Mouse (Mus musculus) CH12.LX (cell line): ENCODE data around the gene Sowaha.

ENCODE experiments used
- CTCF ChIP-seq, 2 experiments: IDR thresholded peaks in 1 of 2; conservative IDR thresholded peaks in 1 of 2; 2 replicates each; pipeline ENCODE4 v1.5.1; 2011 to 2012; ENCODE audit warnings: low read depth in 2 of 2, low read length in 2 of 2, improper control_type of control experiment in 1 of 2, inconsistent platforms in 1 of 2, mild to moderate bottlenecking in 1 of 2, moderate library complexity in 1 of 2
- MAX ChIP-seq: IDR thresholded peaks from 2 replicates; pipeline ENCODE4 v1.6.1; 2011; ENCODE audit warnings: low read length, improper control_type of control experiment

GRCm38 (mm10) chr11:53450070-53450705 is 29.9 kb downstream of the Sowaha start:
- TF ChIP-seq MAX (no peak), CTCF (conservative IDR thresholded peaks at IDR 0.05 in 1 of 2, IDR thresholded peaks at IDR 0.05 in 1 of 2; ENCODE audit: low read depth in 2 of 2, low read length in 2 of 2) (no peak)
